Mouse (Mus musculus) telencephalon, adult 2 months (tissue): ENCODE data around the gene Dyrk3.
A peak's percentile ranks its signal among the peaks of the same experiment; 100 is the strongest.
"Not testable (repeated sequence)": the region's sequence is repeated elsewhere in the genome, so short reads cannot be mapped to it uniquely, and the experiment has no call there.

Experiments used
- DNase-seq: peaks from one replicate; pipeline ENCODE4 v3.0.0-alpha.2; 2011; ENCODE audit warnings: low read depth, low spot score

The Dyrk3 gene

GRCm38 (mm10) chr1:131138191-131139016, at the start of gene Dyrk3:
Gene Dyrk3 (minus strand): TSS chr1:131138340.
- DNase-seq = peak; percentile 81

DNA sequence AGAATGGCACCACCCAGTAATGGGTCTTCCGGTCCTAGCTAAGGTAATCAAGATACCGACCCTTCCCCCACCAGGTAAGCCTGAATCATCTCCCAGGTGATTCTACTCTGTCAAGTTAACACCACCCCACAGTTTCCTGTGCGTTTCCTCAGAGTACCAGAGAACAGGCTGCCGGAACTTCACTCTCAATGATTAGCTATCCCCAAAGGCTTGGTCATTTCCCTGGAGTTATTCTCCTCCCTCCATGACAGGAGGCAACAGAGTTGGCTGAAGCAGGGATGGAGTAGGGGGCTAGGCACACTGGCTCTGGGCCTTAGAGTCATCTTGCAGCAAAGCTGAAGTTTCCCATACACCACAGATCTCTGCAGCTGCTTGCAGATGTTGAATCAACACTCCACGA, 49.7 kb upstream of the Dyrk3 start:
- DNase-seq = no peak

- DNase-seq = no peak
These were observed 48.9 kb upstream of the Dyrk3 start for GRCm38 (mm10) chr1:131186995-131187394.

- peak; percentile 69 for DNase-seq
These were observed 47.8 kb upstream of the Dyrk3 start for GRCm38 (mm10) chr1:131185821-131186506.

- DNase-seq = no peak
These were observed 47.0 kb upstream of the Dyrk3 start for GRCm38 (mm10) chr1:131184956-131185660.

DNA sequence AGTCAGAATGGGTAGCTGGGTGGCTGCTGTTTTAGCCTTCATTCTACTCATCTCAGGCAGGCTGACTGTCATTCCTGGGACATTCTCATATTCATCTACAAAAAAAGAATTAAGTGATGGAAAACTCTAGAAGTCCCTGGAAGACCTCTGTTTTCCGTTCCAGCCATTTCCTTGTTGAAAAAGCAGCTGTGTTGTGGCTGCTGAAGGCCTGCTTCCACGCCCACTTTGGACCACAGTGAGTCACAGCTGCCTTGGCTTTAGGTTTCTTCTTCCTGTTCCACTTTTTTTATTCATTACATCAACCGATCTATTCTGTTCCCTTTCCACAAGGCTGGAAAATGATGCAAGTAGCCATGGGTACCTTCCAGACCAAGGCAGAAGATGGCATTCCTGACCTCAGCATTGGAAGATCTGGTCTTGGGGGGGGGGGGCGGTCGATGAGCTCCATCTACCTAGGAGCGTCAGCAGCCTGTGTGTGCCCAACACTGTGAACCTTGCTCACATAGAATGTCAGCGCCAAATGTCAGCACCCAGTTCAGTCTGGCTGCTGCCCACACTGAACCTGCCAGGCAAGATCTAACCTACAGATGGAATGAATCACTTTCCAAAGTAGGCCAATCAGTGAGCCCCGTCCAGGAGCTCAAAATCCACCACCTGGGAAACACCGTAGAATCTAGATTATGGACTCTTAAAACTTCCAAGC, 46.3 kb upstream of the Dyrk3 start:
- peak; percentile 49 for DNase-seq

DNA sequence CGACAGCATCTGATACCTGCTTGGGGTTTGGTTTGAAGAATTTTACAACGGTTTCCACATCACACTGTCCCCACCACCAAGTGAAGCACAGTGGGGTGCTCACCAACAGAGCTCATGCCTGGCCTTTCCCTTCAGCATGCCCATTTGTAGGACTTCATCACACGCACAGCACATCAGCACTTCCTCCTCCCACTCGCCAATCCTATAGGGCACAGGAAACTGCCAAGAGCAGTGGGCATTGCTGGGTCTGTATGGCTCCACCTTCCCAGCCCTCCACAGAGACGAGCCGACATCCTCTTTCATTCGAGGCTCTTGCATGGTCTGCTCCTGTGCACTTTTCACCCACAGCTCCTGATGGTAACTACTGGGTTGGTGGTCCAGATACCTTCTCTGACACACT, 45.1 kb upstream of the Dyrk3 start:
- DNase-seq = no peak

- no peak for DNase-seq
These were observed 43.7 kb upstream of the Dyrk3 start for GRCm38 (mm10) chr1:131181642-131182527.

GRCm38 (mm10) chr1:131180386-131180785, 42.2 kb upstream of the Dyrk3 start:
- DNase-seq = no peak

DNA sequence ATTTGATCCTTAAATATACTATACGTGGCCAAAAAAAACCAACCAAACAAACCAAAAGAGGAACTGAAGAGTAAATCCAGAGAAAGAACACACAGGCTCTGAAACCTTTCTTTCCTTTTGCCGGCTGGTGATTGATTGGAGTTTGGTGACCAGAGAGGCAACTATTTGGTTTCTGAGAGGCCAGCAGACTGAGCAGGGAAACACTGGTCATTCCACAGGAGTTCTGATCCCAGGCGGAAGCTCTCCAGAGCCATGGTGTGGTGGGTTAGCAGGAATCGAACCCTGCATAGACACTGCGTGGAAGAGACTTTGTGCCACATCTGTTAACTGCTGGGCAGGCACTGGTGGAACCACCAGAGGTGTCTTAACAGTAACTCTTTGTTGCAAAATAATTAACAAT, 39.9 kb upstream of the Dyrk3 start:
- no peak for DNase-seq

DNA sequence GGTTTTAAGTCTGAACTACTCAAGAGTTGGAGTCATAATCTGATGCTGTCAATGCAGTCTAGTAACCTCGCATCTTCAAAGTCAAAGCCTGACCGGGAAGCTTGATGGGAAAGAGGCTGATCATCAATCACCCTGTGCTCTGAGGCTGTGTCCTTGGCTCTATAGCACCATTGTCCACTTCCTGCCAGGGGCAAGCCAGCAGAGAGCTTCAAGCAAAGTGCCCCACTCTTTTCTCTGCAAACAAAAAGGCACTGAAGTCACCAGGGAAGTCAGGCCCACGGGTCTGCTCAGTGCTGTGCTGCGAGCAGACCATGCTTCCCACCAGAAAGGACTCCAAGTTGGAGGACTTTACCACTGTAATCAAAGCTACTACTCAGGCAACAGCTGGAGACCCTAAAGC, 39.1 kb upstream of the Dyrk3 start:
- no peak for DNase-seq

- no peak for DNase-seq
These were observed 37.7 kb upstream of the Dyrk3 start for GRCm38 (mm10) chr1:131175819-131176218.

DNA sequence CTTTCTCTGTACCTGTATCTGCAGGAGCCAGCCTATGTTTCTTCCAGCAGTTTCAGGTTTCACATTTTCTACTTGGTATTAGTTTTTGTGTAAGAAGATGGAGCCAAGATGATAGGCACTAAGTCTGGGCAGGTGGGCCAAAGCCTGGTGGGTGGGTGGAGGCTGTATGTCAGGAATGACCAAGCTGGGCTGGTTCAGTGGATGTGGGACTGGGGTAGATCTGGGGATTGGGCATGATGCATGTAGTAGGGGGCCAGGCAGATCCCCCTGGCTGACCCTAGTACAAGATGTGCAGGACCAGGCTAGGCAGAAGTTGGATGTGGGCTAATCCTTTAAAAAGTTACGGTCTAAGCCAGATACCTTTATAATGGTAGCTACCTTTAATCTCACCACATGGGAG, 37.0 kb upstream of the Dyrk3 start:
- DNase-seq = no peak

DNA sequence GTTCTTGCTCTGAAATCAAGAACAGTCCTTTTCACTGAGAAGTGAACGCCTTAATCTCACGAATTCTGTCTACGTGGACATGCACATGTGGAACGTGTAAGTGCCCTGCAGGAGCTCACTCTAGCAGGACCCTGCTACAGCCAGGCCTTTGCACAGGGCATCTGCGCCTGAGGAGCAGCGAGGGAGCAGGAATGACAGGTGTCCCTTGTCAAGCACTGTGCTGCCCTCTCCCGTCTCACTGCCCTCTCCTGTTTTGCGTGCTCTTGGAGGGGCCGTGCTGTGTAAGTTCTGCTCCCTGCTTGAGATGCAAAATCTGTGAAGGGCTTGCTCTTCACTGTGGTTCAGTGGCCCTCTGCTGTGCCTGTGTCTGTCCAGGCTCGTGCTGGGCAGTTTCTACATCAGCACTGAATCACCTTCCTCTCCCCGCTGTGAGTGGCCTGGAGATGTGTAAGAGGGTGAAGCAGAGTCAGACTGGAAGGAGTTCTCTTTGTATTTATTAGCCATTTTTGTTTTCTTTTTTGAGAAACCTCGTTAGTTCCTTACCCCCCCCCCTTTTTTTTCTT, 36.2 kb upstream of the Dyrk3 start:
- no peak for DNase-seq

- no peak for DNase-seq
These were observed 35.7 kb upstream of the Dyrk3 start for GRCm38 (mm10) chr1:131173809-131174208.

GRCm38 (mm10) chr1:131173001-131173400, 34.9 kb upstream of the Dyrk3 start:
- no peak for DNase-seq

DNA sequence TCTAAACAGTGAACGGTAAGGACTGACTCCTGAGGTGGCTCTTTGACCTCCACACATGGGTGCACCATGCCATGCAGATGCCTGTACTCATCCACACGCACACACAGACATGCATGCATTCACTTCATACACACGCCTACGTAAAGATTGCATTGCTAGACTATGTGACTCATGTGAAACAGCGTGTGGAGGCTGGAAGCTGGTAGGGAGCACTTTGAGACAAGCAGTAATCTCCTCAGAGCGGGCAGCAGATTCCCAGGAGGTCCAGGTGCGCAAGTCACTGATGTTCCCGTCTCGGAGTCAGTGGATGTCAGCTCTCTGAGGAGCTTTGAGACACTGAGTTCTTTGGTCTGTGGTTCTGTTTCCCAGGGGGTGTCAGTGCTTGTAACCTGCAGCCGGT, 29.5 kb upstream of the Dyrk3 start:
- no peak for DNase-seq

GRCm38 (mm10) chr1:131164427-131164826, 26.3 kb upstream of the Dyrk3 start:
- DNase-seq = no peak

DNA sequence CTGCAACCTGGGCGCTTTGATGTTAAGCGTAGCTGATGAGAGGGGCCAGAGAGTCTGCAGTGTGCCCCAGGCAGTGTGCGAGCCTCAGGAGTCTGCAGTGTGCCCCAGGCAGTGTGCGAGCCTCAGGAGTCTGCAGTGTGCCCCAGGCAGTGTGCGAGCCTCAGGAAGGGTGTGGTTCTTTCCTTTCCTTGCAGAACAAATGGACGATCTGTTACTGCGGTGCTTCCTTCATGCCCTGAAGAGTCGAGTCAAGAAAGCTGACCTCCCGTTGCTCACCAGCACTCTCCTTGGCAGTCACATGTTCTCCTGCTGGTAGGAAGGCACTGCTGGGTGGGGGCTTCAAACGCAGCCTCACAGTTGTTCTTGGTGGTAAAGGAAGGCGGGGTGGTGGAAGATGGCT, 23.0 kb upstream of the Dyrk3 start:
- DNase-seq = no peak

- not testable (repeated sequence) for DNase-seq
These were observed 21.6 kb upstream of the Dyrk3 start for GRCm38 (mm10) chr1:131159573-131160327.
